Mouse (Mus musculus): ENCODE measurements at regions not wholly inside any gene's neighbourhood (a gene's known extent, or its start where the extent isn't known, plus 50 kb on each side); places are given as distances from the start of the nearest gene placed in this dataset.

DNA sequence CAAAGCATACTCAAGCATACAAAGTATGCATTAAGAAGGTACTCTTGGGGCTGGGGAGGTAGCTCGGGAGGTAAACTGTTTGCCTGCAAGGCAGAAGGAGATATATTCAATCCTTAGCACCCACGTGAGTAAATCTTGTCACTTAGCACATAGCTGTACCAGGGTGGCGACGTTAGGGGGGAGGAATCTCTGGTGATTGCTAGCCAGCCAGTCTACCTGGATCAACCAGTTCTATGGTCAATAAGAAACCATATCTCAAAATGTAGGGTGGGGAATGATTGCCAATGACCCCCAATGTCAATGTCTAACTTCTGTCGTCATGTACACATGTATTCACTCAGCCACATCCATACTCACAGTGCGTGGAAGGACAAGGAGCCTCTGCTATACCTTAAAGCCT is 214.5 kb downstream of the CK137956 start:
- no peak for DNase-seq (ENCODE audit: low spot score)

GRCm38 (mm10) chr4:127750781-127751180 is 220.0 kb downstream of the CK137956 start:
- no peak for DNase-seq (ENCODE audit: low spot score)

DNA sequence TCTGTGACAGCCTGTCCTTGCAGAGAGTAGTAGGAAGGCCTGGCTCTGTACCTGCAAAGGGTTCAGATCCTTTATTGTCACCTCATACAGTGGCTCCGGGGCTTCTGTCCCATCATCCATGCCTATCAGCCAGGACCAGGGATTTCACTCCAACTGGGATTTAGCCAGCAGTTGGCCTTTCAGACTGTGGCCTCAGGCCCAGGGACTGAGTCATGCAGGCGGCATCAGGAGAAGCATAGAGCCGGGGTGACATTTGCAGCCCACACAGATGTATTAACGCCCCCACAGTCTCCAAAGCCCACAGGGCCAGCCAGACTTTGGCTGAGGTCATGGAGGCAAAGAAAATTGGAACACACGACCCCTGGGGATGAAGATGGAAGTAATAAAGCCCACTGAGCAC is 222.9 kb downstream of the CK137956 start:
- no peak for DNase-seq (ENCODE audit: low spot score)

GRCm38 (mm10) chr4:127736781-127737180 is 234.0 kb downstream of the CK137956 start:
- DNase-seq (ENCODE audit: low spot score), result no peak

- DNase-seq (ENCODE audit: low spot score), result no peak
Observed at GRCm38 (mm10) chr4:127736151-127736550, 234.6 kb downstream of the CK137956 start.

- no peak for DNase-seq (ENCODE audit: low spot score)
Observed at GRCm38 (mm10) chr4:127734641-127735040, 236.1 kb downstream of the CK137956 start.

DNA sequence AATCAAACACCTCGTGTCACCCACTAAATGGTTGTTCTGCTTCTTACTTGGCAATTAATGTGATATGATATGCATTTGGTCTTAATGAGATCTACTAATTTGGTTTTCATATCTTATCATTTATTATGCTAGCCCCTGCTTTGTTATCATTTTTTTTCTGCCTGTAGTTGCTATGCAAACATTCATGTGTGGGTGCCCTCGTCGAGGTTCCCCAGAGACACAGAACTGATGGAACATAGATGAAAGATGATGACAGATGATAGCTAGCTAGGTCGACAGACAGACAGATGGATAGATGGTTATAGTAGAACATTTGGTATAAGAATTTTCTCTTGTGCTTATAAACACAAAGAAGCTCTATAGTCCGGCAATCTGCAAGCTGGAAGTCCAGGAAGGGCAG is 252.1 kb downstream of the CK137956 start:
- no peak for DNase-seq (ENCODE audit: low spot score)

DNA sequence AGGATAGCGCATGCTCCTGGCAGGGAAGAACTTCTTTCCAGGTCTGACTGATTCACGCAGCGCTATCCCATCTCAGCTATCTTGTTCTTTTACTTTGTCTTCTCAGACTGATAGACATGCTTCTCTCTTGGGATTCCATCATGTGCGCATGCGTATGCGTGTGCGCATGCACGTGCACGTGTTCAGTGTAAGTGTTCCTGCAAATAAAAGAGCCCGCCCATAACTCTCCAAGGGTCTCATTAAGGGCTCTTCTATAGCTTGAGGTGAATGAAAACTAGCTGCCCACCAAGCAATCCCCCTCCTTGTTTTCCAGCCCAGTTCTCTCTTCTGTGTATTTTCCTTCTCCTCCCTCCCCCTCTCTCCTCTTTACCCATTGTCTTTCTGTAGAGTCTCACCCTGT is 258.5 kb downstream of the CK137956 start:
- no peak for DNase-seq (ENCODE audit: low spot score)

DNA sequence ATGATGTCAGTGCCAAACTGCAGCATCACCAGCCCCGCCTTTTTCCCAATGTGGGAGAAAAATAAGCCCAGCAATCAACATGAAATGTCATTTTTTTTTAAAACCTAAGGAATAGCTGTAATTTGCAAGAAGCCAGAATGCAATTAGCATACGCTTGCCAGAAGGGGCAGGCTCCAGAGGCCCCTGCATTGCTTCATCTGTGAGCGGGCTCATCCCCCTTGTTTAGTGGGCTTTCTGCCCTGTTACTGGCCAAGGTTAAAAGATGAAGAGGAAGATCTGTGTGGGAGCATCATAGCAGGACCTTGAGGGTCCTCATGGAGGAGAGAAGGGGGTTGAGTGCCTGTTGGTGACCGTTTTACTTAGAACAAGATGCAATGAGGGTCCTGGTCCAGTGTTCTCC is 259.9 kb downstream of the CK137956 start:
- no peak for DNase-seq (ENCODE audit: low spot score)

DNA sequence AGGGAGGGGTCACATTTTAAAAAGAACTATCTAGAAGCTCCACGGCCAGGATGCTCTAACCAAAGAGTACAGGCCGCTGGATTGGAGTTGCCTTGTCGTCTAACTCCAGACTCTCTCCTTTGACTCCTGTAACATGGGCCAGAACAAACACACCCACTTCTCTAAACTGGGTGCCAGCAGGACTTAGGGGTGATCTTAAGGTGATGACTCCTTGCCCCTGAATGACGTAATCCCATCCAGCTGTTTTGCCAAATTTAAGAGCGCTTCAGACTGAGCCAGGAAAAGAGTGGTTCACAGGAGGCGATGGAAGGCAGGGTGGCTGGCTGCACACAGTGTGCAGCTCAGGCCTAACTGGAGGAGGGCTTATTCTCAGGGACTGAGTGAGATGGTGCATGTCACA is 261.0 kb downstream of the CK137956 start:
- DNase-seq (ENCODE audit: low spot score), result no peak

DNA sequence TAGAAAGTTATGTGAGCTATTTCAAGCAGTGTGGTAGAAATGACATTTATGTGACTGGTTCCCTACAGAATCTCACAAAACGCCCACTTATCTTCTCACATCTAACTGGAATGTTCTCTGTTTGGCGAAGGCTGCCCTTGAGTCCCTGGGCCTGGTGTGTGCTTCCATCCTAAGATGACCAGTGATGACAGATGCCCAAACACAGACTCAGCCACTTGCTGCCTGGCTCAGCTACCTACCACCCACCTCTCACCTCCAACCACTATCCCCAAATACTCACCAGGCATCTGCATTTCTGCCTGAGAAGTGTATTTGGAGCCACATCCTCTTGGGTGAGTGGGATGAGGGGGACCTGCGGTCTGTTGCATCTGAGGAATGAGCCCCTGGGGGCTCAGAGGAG is 262.6 kb downstream of the CK137956 start:
- DNase-seq (ENCODE audit: low spot score), result no peak

- no peak for DNase-seq (ENCODE audit: low spot score)
Observed at GRCm38 (mm10) chr4:127707126-127707525, 263.6 kb downstream of the CK137956 start.

DNA sequence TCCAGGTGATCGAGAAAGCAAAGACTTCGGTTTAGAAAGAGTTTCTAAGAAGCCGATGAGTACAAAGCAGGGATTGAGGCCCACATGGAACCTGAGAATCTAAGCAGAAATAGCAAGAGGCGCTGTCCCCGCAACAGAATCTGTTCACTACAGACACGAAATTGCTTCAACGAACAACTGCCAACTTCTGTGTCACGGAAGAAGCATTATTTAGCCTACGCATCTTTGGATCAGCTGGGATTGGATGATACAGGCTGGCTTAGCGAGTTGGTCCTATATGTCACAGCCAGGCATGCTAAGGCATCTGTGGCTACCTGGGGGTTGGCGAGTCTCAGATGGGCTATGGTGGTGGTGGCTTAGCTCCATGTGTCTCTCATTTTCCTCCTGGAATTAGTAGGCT is 269.1 kb downstream of the CK137956 start:
- DNase-seq (ENCODE audit: low spot score), result no peak

DNA sequence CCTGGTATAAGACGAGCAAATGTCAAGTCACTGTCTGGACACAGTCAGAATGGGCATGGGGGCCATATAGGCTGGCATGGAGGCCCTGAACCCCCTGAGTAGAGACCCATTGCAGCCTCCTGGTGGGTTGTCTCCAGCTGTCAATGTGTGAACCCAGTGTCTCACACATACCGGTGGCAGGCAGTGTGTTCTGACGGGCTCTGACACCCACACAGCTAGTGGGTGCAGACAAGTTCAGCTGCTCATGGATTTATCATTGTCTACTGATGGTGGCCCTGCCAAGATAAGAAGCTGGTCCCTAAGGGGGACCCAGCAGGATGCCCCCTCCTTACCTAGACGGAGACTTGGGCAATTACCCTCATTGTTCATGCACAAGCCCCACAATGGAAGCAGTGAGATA is 280.8 kb downstream of the CK137956 start:
- no peak for DNase-seq (ENCODE audit: low spot score)

DNA sequence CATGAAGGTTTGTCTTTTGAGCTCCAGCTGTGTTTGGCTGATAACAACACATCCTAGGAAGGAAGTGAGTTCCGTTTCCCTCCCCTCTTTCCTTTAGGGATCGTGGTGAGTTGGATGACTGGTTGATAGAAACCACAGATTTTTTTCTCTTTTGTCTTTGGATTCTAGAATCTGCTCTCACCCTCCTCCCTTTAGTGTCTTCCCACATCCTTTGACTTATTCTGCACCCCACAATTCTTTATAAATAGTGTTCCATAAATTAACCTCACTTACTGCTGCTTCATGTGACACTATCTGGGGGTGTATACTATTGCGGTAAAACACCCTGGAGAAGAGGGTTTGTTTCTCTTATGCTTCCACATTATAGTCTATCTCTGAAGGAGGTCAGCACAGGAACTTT is 285.7 kb downstream of the CK137956 start:
- DNase-seq (ENCODE audit: low spot score), result no peak

DNA sequence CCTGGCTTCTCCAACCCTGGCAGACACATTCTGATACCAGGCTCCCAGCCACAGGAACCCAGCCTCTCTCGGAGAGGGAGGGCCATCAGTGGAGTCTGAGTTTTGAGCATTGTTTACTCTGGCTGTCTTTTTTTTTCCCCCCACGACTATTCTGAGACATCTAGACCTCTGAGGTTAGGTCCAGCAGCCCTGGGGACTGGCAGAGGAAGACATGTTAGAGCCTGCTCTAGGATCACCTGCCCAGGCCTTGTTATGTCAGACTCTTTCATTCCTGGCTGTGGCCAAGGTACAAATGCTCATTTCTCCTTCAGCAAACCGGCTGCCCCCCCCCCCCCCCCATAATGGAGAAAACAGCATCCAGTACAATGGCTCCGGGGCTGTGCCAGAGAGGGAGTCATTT is 291.4 kb downstream of the CK137956 start:
- no peak for DNase-seq (ENCODE audit: low spot score)

- no peak for DNase-seq (ENCODE audit: low spot score)
Observed at GRCm38 (mm10) chr4:127678437-127678836, 292.3 kb downstream of the CK137956 start.

- DNase-seq (ENCODE audit: low spot score), result no peak
Observed at GRCm38 (mm10) chr4:127675745-127676315, 294.9 kb downstream of the CK137956 start.

DNA sequence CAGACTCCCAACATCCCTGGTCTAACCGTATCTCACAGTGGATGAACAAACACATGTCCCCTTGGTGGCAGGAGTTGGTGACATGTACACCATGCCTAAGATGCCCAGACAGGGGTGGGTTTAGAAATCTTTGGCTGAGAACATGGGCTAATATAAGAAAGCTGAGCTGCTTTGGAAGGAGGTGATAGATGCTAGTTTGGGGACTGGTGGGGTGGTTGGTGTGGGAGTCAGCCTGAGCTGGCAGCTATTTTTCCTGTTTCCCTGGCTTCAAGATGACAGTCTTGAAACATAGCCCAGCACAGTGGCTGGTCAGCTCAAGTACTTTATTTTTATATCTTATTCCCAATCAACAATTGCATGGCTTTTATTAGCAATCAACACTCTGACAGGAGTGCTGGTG is 302.0 kb upstream of the Gjb5 start:
- DNase-seq (ENCODE audit: low spot score), result no peak

DNA sequence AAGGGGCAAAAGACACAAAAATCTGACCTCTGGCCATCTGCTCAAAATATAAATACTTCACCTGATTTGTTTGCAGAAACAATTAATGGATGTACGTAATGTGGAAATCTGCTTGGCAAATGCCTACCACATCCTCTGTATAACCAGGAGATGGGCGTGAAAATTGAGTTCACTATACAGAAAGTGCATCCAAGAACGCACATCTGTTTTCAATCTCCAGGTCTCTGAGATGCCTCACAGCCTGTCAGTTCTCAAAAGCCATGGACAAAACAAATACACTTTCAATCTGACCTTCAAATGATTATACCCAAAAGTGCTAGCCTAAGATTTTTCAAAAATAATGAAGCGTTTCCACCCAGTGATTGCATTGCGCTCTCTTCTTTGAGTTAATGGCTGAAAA is 293.6 kb upstream of the Gjb5 start:
- DNase-seq (ENCODE audit: low spot score), result no peak

- no peak for DNase-seq (ENCODE audit: low spot score)
Observed at GRCm38 (mm10) chr4:127648011-127648410, 290.0 kb upstream of the Gjb5 start.

DNA sequence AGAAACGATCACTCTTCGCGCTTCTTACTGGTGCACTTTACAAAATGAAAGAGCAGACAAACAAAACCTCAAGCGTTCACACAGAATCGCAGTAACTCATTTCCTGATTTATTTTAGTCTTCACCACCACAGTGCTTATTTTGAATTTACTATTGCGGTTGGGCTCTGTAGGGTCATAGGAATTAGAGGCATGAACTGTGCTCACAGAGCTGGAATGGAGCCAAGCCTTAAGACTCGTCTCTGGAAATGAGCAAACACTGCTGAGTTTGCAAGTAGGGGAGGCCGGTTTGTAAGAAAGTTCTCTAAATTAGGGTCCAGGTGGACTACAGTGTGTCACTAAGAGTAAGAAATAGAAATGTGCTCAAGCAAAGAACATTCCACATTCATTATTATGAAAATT is 289.2 kb upstream of the Gjb5 start:
- DNase-seq (ENCODE audit: low spot score), result no peak

DNA sequence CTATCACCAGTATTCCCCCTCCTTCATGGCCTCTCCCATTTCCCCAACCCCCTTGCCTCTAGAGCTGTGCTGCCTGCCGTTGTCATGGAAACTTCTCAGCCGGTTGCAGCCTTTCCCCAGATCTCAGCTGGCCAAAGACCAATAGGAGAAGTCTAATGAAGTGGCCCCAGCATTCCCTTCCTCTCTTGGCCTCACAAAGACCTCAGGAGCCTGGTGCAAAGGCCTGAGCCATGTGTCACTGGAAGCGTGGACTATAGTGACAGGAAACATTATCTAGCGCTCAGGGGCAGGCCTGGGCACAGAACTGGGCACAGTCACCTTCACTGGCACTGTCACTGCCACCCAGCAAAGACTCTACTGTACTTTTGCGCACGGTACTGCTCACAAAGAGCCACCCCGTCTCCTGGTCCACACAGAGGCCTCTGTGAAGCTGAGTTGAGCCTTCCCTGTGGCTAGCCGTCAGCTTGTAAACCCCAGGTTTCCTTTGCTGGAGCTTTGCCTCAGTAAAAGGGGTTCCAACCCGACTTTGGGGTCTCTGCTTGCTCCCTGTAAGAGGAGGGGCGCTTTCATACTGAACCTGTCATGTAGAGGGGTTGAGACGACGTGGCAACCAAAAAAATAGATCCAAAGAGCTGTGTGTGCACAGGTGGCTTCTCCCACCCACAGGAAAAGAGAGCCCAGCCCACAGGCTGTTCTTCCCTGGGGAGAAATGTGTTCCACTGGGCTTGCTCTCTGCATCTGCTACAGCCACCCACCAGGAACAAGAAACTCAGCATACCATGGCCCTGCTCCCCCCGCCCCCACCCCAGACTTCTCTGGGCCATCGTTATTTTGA is 282.5 kb upstream of the Gjb5 start:
- no peak for DNase-seq (ENCODE audit: low spot score)

DNA sequence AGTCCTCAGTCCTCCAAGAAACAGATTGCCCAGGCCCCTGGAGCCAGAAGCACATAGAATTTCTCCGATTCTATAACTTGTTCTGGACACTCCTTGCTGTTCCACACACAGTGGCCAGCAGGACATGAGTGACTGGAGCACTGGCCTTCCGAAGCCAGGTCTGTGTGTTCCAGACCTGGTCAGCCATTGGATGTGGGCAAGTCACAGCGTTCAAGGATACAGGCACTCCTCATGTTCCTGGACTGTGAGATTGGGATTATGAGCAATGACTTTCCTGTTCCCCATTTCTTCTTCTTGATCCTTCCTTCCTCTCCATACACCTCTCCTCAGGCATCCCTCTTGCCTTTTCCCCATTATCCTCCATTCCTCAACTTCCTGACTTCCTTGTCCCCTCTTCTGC is 281.8 kb upstream of the Gjb5 start:
- no peak for DNase-seq (ENCODE audit: low spot score)
